Mouse (Mus musculus): ENCODE data around the gene Nipbl. TPM values are rescaled to one million over a fixed set of nuclear protein-coding genes. Genes with fewer than 3 reads are reported as not detected.

Nipbl gene
- polyA plus RNA-seq, 1 experiment from 2014 or later = 20.3 TPM

DNA sequence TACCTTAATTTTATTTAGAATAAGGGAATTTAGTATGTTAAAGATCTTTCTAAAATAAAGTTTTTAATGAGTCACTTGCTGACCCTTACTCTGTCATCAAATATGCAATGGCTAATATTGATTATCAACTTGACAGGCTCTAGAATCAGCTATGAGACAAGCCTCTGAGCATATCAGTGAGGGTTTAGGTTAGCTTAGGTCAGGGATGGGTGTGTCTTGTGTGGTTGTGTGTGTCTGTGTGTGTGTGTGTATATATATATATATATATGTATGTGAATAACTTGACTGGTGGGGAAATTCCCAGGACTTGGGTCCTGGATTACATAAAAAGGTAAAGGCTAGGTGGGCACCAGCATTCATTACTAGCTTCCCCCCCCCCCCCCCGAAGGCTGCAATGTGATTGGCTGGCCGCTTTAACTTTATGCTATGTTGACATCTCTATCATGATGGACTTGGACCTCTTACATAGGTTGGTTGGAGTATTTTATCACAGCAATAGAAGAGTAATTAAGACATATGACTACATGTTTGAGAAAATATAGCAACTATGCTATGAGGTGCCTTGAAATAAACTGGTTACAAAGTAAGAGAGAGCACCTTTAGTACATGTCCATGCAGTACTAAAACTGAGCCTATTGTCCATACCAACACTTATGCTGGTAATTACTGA, 97.0 kb downstream of the Nipbl start:
- ATAC-seq (ENCODE audit: low read depth) = no peak
- no peaks in the 10 kb centered on the region for H3K4me1 ChIP-seq (ENCODE audit: control insufficient read depth, insufficient read depth, low read length)
- no peak overlapping the region for H3K4me2 ChIP-seq (ENCODE audit: low read depth, low read length)
- H3K27ac ChIP-seq (replicated peaks; ENCODE audit: low read depth, low read length) = no peak overlapping the region
- H3K4me3 ChIP-seq (ENCODE audit: low read depth, low read length) = no peak overlapping the region
- peaks cover 30% of the 10 kb centered on the region for H3K36me3 ChIP-seq (ENCODE audit: control insufficient read depth, insufficient read depth, low read length)
- H3K9me3 ChIP-seq (ENCODE audit: control insufficient read depth, low read length) = no peaks in the 10 kb centered on the region
- DNase-seq (ENCODE audit: low spot score) = no peak
- no peak overlapping the region for H3K9ac ChIP-seq (ENCODE audit: low read depth, low read length)
- WGBS = 78% methylated on average over 2 of the region's 2 CpGs
- no peaks in the 10 kb centered on the region for H3K27me3 ChIP-seq (replicated peaks; ENCODE audit: control insufficient read depth, insufficient read depth, low read length)

DNA sequence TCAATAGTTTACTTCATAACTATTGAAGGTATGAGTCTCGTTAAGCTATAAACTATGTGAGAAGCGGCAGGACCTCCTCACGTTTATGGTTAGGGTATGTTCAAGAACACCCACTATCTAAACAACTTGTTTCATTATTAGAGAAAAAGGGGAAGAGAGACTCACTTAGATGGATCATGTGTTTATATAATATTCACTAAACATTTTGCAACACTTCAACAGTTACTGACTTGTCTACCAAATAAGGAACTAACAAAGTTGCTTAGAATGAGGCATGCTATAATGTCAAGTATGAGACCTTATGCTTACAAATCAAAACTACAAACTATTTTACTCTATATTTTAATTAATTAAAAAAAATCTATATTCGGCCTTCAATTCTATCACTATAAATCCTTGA, 103.7 kb downstream of the Nipbl start:
- Histone ChIP-seq H3K27ac (replicated peaks; ENCODE audit: low read depth, low read length) (no peak overlapping the region), H3K4me3 (ENCODE audit: low read depth, low read length) (no peak overlapping the region), H3K36me3 (ENCODE audit: control insufficient read depth, insufficient read depth, low read length) (peaks cover 57% of the 10 kb centered on the region), H3K9me3 (ENCODE audit: control insufficient read depth, low read length) (no peaks in the 10 kb centered on the region), H3K9ac (ENCODE audit: low read depth, low read length) (no peak overlapping the region), H3K4me2 (ENCODE audit: low read depth, low read length) (no peak overlapping the region), H3K4me1 (ENCODE audit: control insufficient read depth, insufficient read depth, low read length) (no peaks in the 10 kb centered on the region), H3K27me3 (replicated peaks; ENCODE audit: control insufficient read depth, insufficient read depth, low read length) (no peaks in the 10 kb centered on the region)
- DNase-seq (ENCODE audit: low spot score) (no peak), ATAC-seq (ENCODE audit: low read depth) (no peak)
- WGBS = 91% methylated on average over 4 of the region's 4 CpGs

DNA sequence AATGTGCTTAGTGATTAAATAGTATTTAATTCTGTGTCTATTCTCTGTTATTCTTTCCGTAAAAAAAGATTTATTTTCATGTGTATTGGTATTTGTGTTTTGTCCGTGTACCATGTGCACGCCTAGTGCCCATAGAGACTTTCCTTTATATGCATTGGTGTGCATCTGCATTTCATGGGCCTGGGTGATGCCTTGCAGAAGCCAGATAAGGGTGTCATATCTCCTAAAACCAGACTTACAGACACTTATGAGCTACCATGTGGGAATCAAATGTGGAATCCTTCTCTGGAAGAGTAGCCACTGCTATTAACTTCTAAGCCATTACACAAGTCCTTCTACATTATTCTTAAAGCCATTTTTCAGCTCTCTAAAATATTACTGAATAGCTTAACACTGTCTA, 112.7 kb downstream of the Nipbl start:
- H3K27me3 ChIP-seq (replicated peaks; ENCODE audit: control insufficient read depth, insufficient read depth, low read length) = no peaks in the 10 kb centered on the region
- no peaks in the 10 kb centered on the region for H3K4me1 ChIP-seq (ENCODE audit: control insufficient read depth, insufficient read depth, low read length)
- H3K9me3 ChIP-seq (ENCODE audit: control insufficient read depth, low read length) = no peaks in the 10 kb centered on the region
- no peak overlapping the region for H3K4me2 ChIP-seq (ENCODE audit: low read depth, low read length)
- H3K4me3 ChIP-seq (ENCODE audit: low read depth, low read length) = no peak overlapping the region
- ATAC-seq (ENCODE audit: low read depth) (no peak), DNase-seq (ENCODE audit: low spot score) (no peak)
- H3K27ac ChIP-seq (replicated peaks; ENCODE audit: low read depth, low read length) = no peak overlapping the region
- H3K36me3 ChIP-seq (ENCODE audit: control insufficient read depth, insufficient read depth, low read length) = peaks cover 72% of the 10 kb centered on the region
- H3K9ac ChIP-seq (ENCODE audit: low read depth, low read length) = no peak overlapping the region
- WGBS = 96% methylated on average over 3 of the region's 3 CpGs

DNA sequence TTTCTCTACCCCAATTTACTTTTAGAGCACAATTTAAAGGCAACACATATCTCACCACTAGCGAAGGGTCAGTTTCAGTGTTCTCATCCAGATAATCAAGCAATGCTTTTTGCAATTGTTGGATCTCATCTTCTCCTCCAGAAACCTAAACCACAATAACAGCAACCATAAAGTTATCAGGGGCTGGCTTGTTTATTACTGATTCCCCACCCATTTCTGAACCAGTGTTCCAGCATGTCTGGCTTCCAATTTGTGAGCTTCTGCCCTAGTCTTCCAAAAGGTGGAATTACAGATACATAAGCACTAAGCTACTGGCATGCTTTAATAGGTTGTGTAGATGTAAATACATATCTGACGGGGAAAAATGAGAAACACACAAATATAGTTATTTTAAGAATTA, 118.6 kb downstream of the Nipbl start:
- Histone ChIP-seq H3K36me3 (ENCODE audit: control insufficient read depth, insufficient read depth, low read length) (peaks cover 76% of the 10 kb centered on the region), H3K4me2 (ENCODE audit: low read depth, low read length) (no peak overlapping the region), H3K9ac (ENCODE audit: low read depth, low read length) (no peak overlapping the region), H3K9me3 (ENCODE audit: control insufficient read depth, low read length) (no peaks in the 10 kb centered on the region), H3K4me3 (ENCODE audit: low read depth, low read length) (no peak overlapping the region), H3K27ac (replicated peaks; ENCODE audit: low read depth, low read length) (no peak overlapping the region), H3K27me3 (replicated peaks; ENCODE audit: control insufficient read depth, insufficient read depth, low read length) (no peaks in the 10 kb centered on the region), H3K4me1 (ENCODE audit: control insufficient read depth, insufficient read depth, low read length) (no peaks in the 10 kb centered on the region)
- 97% methylated on average over 2 of the region's 2 CpGs for WGBS
- ATAC-seq (ENCODE audit: low read depth) (no peak), DNase-seq (ENCODE audit: low spot score) (no peak)

DNA sequence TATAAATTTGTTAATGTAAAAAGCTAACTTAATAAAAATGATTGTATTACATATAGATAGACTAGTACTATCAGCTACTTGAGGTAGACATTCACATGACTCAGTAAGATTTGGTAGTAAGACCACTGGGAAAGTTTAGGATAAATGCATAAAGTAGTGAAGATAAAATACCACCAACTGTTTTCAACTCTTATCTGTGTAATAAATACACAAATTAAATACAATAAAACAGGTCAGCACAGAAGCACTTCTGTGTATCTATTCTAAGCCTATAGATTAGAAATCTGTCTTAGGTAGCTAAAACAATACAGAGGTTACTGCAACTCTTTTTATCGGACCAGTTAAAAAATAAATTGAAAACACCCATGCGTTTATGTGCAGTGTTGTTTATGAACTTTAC, 119.4 kb downstream of the Nipbl start:
- no peak overlapping the region for H3K4me3 ChIP-seq (ENCODE audit: low read depth, low read length)
- no peak for ATAC-seq (ENCODE audit: low read depth)
- H3K36me3 ChIP-seq (ENCODE audit: control insufficient read depth, insufficient read depth, low read length) = peaks cover 76% of the 10 kb centered on the region
- H3K27me3 ChIP-seq (replicated peaks; ENCODE audit: control insufficient read depth, insufficient read depth, low read length) = no peaks in the 10 kb centered on the region
- no peaks in the 10 kb centered on the region for H3K4me1 ChIP-seq (ENCODE audit: control insufficient read depth, insufficient read depth, low read length)
- no peaks in the 10 kb centered on the region for H3K9me3 ChIP-seq (ENCODE audit: control insufficient read depth, low read length)
- 93% methylated on average over 2 of the region's 2 CpGs for WGBS
- DNase-seq (ENCODE audit: low spot score) = no peak
- no peak overlapping the region for H3K4me2 ChIP-seq (ENCODE audit: low read depth, low read length)
- H3K27ac ChIP-seq (replicated peaks; ENCODE audit: low read depth, low read length) = no peak overlapping the region
- H3K9ac ChIP-seq (ENCODE audit: low read depth, low read length) = no peak overlapping the region

DNA sequence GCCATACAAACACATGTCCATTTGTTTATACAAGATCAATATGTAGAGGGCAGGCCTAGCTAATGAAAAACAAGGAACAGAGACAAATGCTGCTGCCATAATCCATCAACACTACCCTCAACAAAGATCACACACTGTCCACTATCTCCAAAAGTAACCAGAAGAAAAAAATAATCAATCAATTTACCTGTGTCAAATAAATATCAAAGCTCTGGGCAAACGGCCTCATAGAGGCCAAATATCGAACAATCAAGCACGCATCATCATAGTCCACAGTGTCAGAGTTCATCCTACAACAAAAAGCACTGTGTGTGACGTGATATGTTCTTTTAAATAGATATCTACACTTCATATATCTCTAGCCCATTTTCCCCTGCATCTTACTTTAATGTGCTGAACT, 120.2 kb downstream of the Nipbl start:
- H3K27ac ChIP-seq (replicated peaks; ENCODE audit: low read depth, low read length) = no peak overlapping the region
- no peaks in the 10 kb centered on the region for H3K4me1 ChIP-seq (ENCODE audit: control insufficient read depth, insufficient read depth, low read length)
- H3K27me3 ChIP-seq (replicated peaks; ENCODE audit: control insufficient read depth, insufficient read depth, low read length) = no peaks in the 10 kb centered on the region
- H3K4me2 ChIP-seq (ENCODE audit: low read depth, low read length) = no peak overlapping the region
- H3K9ac ChIP-seq (ENCODE audit: low read depth, low read length) = no peak overlapping the region
- WGBS = 96% methylated on average over 4 of the region's 4 CpGs
- H3K36me3 ChIP-seq (ENCODE audit: control insufficient read depth, insufficient read depth, low read length) = peaks cover 75% of the 10 kb centered on the region
- DNase-seq (ENCODE audit: low spot score) (no peak), ATAC-seq (ENCODE audit: low read depth) (no peak)
- H3K9me3 ChIP-seq (ENCODE audit: control insufficient read depth, low read length) = no peaks in the 10 kb centered on the region
- H3K4me3 ChIP-seq (ENCODE audit: low read depth, low read length) = no peak overlapping the region

DNA sequence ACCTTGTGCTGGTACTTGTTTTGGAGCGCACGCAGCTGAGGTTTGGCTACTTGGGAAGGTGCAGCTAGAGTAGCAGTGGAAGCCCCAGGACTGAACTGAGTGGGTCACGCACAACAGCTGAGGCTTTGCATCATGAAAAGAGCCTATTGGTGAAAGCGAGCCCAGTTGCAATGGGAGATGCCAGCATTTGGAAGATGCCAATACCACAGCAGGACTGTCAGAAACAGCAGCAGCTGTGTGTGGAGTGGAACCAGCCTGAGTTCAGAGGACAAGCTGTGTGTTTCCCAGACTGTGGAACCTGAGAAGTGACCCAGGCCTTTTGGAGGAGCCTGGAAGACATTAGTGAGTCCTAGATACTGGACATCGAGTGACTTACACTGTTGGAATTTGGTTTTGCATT, 122.8 kb downstream of the Nipbl start:
- no peaks in the 10 kb centered on the region for H3K9me3 ChIP-seq (ENCODE audit: control insufficient read depth, low read length)
- H3K4me3 ChIP-seq (ENCODE audit: low read depth, low read length) = no peak overlapping the region
- no peaks in the 10 kb centered on the region for H3K27me3 ChIP-seq (replicated peaks; ENCODE audit: control insufficient read depth, insufficient read depth, low read length)
- no peak overlapping the region for H3K9ac ChIP-seq (ENCODE audit: low read depth, low read length)
- H3K4me1 ChIP-seq (ENCODE audit: control insufficient read depth, insufficient read depth, low read length) = no peaks in the 10 kb centered on the region
- H3K4me2 ChIP-seq (ENCODE audit: low read depth, low read length) = no peak overlapping the region
- ATAC-seq (ENCODE audit: low read depth) = no peak
- peak; percentile 10 for DNase-seq (ENCODE audit: low spot score)
- H3K36me3 ChIP-seq (ENCODE audit: control insufficient read depth, insufficient read depth, low read length) = peaks cover 69% of the 10 kb centered on the region
- H3K27ac ChIP-seq (replicated peaks; ENCODE audit: low read depth, low read length) = no peak overlapping the region
- WGBS = 90% methylated on average over 5 of the region's 5 CpGs

DNA sequence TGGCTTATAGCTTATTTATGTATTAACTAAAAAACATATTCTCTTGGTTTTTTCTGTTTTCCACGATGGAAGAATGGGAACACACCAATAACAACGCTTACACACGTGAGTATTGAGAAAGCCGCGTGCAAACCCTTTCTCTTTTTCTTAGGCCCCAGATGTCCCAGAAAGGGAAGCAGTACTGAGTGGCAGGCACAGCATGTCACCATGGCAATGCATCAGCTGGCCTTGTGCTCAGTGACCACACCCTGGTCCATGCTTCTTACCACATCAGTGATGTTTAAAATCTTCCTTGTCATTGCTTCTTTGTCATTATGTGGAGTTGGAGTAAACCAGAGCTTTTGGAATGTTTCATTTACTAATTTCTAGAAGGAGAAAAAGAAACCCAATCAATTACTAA, 125.1 kb downstream of the Nipbl start:
- H3K4me3 ChIP-seq (ENCODE audit: low read depth, low read length) = no peak overlapping the region
- no peaks in the 10 kb centered on the region for H3K9me3 ChIP-seq (ENCODE audit: control insufficient read depth, low read length)
- over 99% methylated on average over 5 of the region's 5 CpGs for WGBS
- H3K36me3 ChIP-seq (ENCODE audit: control insufficient read depth, insufficient read depth, low read length) = peaks cover 54% of the 10 kb centered on the region
- ATAC-seq (ENCODE audit: low read depth) (no peak), DNase-seq (ENCODE audit: low spot score) (no peak)
- H3K27ac ChIP-seq (replicated peaks; ENCODE audit: low read depth, low read length) = no peak overlapping the region
- H3K9ac ChIP-seq (ENCODE audit: low read depth, low read length) = no peak overlapping the region
- H3K4me2 ChIP-seq (ENCODE audit: low read depth, low read length) = no peak overlapping the region
- H3K4me1 ChIP-seq (ENCODE audit: control insufficient read depth, insufficient read depth, low read length) = no peaks in the 10 kb centered on the region
- no peaks in the 10 kb centered on the region for H3K27me3 ChIP-seq (replicated peaks; ENCODE audit: control insufficient read depth, insufficient read depth, low read length)

DNA sequence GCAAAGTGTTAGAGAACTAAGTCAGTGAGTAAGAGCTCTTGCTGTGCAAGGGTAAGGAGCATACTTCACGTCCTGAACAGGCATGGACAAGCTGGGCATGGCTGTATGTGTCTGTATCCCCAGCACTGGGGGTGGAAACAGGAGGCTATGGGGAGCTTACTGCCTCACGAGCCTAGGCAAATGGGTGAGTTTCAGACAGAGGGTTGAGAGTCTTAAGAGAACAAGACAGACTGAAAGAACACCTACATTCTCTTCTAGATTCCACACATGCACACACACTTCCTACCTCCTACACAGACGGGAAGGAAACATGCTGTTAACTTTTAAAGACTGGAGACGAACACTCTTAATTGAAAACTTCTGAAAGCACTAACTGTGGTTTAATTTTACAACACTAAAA, 126.9 kb downstream of the Nipbl start:
- Histone ChIP-seq H3K9me3 (ENCODE audit: control insufficient read depth, low read length) (no peaks in the 10 kb centered on the region), H3K27me3 (replicated peaks; ENCODE audit: control insufficient read depth, insufficient read depth, low read length) (no peaks in the 10 kb centered on the region), H3K36me3 (ENCODE audit: control insufficient read depth, insufficient read depth, low read length) (peaks cover 52% of the 10 kb centered on the region), H3K9ac (ENCODE audit: low read depth, low read length) (no peak overlapping the region), H3K27ac (replicated peaks; ENCODE audit: low read depth, low read length) (no peak overlapping the region), H3K4me3 (ENCODE audit: low read depth, low read length) (no peak overlapping the region), H3K4me1 (ENCODE audit: control insufficient read depth, insufficient read depth, low read length) (no peaks in the 10 kb centered on the region), H3K4me2 (ENCODE audit: low read depth, low read length) (no peak overlapping the region)
- ATAC-seq (ENCODE audit: low read depth) (no peak), DNase-seq (ENCODE audit: low spot score) (no peak)
- 81% methylated on average over 4 of the region's 4 CpGs for WGBS

All from embryonic facial prominence, embryonic 14.5 days (tissue).